8 mouse cellular contexts compared by ENCODE assay signal in the genomic region with DNA sequence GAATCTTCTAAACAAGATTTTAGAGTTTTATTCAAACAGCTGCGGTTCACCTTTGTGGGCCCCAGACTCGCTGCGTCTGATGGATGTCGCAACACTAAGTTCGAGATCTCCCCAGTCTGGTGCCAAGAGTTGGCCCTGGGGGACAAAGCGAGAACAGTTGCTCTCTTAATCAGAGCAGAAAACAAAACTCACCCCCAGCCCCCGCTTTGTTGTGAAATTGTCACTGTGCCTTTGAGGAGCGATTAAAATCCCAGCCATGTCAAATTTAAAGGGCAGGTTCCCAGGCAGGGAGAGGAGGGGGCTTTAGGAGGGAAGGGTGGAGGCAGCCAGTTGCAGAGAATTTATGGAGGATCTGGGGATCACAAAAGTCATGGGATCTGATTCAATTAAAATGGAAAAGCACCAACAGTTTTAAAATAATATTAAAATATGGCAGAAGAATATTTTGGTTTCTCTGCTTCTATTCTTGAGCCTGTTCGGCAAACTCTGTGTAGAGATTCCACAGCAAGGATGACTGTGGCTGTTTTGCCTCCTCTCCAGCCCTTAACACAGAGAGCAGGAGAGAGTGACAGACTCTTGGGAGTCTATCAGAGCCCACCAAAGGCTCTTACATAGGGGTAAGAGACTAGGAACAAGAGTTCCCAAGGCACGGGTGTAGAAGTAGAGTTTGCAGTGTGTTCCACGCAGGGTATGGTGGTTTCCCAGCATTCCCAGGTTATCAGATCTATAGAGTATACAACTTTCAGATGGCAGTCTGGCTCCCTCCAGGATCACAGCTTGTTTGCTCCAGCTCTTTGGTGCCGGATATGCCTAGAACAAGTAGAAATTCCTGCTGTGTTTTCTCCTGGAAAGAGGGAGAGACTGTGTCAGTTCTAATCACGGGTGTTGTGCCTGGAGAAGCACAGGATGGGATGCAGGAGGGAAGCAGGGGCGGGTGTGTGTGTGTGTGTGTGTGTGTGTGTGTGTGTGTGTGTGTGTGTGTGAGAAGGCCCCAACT.
DNase-seq lines count a peak whose midpoint lies in the region; ATAC-seq and TF ChIP-seq lines count a peak whose summit lies in the region.

No protein-coding gene starts in this region.

- CTCF ChIA-PET in Patski (lab: Charles Lee) = interaction anchor here (1.9 to 3.9 kb wide), 2 partner anchors 38 to 128 kb away, joined by 10 to 17 read pairs; no protein-coding TSS in a partner anchor

- POLR2A ChIA-PET in Patski (lab: Charles Lee) = no interaction called here

- no peaks in the 10 kb centered on the region for H3K27me3 ChIP-seq in Patski

- intact Hi-C loops in heart, postnatal 10 days (cut with DNase I) = no loop called here

- TF ChIP-seq CTCF in Patski (IDR thresholded peaks at IDR 0.05) = no peak

- in situ Hi-C loops in Patski (cut with MboI; ENCODE audit: low pct_unique_long_range_greater_than_20kb) = no loop called here

- DNase-seq in 3T3-L1 (ENCODE audit: low read depth, low spot score) (peak; percentile 26), Patski (ENCODE audit: low read depth, low spot score) (no peak)
- peak; percentile 40 to 49 for DNase-seq in heart, postnatal 10 days
- DNase-seq in lung, adult 18-20 months = peak; percentile 40 to 61
- DNase-seq in retina, postnatal 1 day = peak; percentile 42
- no peak for DNase-seq in right cerebral cortex, postnatal 10 days (ENCODE audit: low spot score in 2 of 2)
- no peak for DNase-seq in right cerebral cortex, postnatal 36 days (ENCODE audit: low spot score in 2 of 2)

- ATAC-seq in Patski = peak; percentile 61
- no peak for ATAC-seq in CD4-positive, CD25-positive, alpha-beta regulatory T cell, adult 4 months

Comparison
In these comparisons a context has a peak if more than half of its experiments do, and no peak if none do; other contexts are left out.
1. DNase-seq: peak in 3T3-L1 (single experiment), heart, postnatal 10 days (2 of 2), lung, adult 18-20 months (2 of 2) and retina, postnatal 1 day (single experiment); none in Patski (single experiment), right cerebral cortex, postnatal 10 days (0 of 2) and right cerebral cortex, postnatal 36 days (0 of 2).